Mouse (Mus musculus) heart, postnatal 4 days (tissue): ENCODE data around the gene Samd14. TPM values are rescaled to one million over a fixed set of nuclear protein-coding genes. Genes with fewer than 3 reads are reported as not detected.
A peak's percentile ranks its signal among the peaks of the same experiment; 100 is the strongest.

Experiments used
- DNase-seq: peaks from one replicate; pipeline ENCODE4 v3.0.0; 2021
- total RNA-seq, 2 experiments: library from RNA; stranded (reverse); gene quantifications; 2 replicates each; pipeline ENCODE4 v1.2.3; 2021

Samd14 gene
- total RNA-seq, 2 experiments from 2014 or later = 9.1 to 9.5 TPM

DNA sequence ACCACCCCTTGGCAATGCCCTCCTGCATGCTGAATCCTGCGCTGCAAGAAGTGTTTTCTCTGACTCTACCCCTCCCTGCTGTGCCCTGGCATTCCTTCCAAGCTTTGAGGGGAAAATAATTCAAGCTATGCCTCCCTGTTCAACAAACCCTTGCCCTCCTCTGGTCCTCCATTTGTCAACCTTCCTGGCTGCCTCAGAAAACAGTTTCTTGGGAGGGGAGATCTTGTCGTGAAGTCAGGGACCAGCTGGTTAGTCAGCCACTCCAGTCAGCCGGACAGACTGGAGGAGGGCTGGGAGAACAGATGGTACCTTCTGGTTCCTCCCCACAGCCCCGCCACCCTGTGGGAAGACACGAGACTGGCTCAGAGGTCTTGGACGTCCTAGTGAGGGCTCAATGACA, 27.6 kb downstream of the Samd14 start:
- DNase-seq = no peak

DNA sequence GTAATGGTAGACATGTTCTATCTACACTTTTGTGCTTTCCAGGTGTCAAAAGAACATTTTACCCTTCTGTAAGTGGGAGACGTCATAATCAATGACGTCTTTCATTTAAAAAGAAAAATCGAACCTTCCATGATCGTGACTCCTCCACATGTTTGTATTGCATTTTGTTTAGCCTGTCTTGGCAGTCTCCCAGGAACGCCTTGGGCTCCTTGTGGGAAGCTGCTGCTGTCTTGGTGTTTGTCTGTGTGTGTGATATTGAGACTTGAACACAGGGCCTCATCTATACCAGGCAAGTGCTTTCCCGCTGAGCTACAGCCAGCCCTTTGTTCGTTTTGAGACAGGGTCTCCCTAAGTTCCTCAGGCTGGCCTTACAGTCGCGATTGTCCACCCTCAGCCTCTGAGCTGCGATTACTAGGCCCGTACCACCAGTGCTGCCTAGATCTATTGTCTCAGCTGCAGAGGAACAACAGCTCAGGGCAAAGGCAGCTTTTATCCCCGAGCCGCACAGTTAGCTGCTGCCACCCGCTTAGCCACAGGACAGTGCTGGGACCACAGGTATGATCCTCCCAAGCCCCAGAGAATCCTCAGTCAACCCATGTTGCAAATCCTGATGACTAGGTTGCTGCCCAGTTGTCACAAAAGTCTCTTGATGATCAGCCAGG, 28.6 kb downstream of the Samd14 start:
- no peak for DNase-seq

DNA sequence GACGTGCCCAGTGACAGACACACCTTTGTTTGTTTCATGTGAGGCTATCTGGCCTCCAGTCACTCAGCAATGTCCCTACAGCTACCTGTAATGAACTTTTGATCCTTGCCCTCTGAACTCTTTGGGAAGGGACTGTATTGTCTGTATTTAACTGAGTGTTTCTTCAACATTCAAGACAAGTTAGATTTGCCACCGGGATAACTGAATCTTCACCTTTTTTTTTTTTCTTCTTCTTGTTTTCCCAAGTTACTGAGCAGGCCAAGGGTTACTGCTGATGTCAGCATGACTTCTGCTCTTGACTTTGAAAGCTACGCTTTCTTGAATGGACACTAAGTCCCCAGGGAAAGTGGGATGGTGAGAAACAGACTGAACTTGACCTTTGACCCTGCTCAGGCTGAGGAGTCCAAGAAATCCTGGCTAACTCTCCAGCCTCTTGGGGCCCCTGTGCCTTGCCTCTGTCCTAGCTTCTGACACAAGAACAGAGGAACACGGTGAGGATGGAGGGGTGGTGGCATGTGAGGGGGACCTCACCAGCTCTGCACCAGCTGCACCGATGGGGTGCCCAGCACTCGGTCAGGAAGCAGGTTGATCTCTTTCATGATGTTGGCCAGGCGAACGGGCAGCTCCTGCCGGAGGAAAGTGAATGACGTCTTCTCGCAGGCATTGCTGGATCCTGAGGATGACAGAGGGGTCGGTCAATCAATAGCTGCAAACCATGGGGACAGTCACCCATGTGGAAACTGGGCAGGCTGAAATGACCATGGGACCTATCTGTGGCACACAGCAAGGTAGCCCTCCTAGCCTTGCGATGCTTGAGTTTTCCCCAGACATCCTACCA, 29.4 kb downstream of the Samd14 start:
- DNase-seq = no peak

DNA sequence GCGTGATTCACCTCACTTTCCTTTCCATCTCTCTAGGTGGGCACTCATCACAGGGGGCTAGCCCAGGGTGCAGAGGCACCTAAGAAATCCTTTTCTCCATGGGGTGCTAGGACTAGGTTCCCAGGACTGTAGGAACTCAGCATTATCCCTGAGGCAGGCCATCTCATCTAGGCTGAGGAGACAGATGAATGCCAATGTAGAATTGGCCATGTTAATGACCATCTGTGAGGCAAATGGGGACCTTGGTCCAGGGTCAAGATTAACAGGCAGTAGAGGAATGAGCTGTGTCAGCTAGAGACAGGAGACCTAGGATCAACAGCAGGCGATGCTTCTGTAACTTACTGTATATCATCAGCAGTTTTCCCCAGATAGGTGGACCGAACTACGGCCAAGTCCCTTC, 30.1 kb downstream of the Samd14 start:
- DNase-seq = no peak

DNA sequence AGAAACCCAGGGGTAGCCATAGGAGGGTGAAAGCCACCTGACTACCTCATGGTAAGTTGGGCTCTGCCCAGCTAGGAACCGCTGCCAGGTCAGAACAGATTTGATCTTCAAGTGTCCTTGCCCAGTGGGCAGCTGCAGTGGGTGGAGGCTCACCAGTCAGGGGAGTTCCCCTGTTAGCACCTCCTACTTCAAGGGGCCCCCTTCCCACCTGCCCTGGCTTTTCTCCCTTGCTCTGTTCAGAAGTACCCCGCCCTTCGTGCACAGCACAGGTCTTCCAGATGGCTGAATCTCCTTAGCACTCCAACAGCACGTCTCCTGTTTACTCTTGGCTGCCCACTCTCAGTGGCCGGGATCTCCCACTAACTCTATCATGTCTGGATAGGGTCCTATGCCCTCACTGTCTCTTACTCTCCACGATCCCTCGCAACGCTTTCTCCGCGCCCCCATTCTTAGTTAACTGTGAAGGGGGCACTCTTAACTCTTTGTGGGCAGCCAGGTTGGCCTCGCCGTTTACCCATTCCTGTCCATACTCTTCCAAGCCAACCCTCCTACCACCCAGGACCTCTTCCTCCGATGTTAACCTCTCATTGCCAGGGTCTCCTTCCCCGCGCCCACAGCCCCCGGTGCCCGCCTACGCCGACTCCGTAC, 30.9 kb downstream of the Samd14 start:
- DNase-seq = peak; percentile 82

DNA sequence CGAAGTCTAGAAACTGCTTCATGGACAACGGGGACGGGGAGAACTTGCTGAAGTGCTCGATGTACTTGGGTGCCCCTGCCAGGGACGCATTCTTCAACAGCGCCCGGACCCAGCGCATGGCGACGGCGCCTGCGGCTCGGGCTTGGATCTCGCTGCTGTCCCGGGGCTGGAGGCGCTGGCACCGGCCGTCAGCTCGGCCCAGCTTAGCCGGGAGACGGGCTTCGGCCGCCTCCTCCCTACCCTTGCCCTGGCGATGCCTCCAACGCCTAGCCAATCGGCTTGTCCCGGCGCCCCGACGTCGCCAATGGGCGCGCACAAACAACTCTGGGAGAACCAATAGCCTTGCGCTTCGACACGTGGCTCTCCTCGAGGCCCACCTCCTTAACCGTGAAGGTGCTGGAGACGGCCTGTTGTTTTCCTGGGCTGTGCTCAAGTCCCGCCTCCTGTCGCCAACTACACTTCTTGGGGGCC, 31.5 kb downstream of the Samd14 start, which contains the start of gene Pdk2:
Gene Pdk2, minus strand, starts transcription at position 216 of the 471 bp plus-strand sequence.
- peak; percentile 96 for DNase-seq

DNA sequence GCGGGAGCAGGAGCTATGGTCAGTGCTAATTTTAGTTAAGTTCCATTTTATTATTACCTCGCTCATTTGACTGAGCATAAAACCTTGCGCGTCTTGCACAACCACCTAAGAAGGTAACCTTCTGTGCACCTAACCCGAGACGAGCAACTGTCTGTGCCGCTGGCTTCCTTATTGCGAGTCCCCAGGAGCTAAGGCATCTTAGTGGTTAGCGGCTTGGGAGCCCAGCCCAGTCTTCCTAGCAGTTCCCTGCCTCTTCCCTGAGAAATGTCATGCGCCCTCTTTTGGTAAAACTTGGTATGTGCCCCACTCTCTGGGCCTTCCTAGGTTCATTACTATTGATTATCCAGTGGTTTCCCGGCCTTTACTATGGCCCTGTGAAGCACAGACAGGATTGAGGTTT, 32.4 kb downstream of the Samd14 start:
- DNase-seq = peak; percentile 88

DNA sequence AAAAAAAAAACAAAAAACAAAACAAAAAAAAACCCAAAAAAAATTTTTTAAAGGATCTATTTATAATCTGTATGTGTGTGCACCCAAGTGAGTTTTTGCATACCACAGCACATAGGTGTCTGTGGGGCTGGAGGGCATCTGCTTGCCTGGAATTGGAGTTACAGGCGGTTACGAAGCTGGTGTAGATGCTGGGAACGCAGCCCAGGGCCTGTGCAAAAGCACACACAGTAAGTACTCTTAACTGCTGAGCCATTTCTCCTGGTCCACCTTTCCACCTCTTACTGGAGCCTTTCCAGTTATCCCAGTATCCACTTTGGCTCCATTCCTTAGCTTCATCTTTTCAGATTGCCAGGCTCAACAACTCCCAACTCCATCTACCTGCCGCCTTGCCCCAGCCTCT, 33.4 kb downstream of the Samd14 start:
- DNase-seq = no peak

DNA sequence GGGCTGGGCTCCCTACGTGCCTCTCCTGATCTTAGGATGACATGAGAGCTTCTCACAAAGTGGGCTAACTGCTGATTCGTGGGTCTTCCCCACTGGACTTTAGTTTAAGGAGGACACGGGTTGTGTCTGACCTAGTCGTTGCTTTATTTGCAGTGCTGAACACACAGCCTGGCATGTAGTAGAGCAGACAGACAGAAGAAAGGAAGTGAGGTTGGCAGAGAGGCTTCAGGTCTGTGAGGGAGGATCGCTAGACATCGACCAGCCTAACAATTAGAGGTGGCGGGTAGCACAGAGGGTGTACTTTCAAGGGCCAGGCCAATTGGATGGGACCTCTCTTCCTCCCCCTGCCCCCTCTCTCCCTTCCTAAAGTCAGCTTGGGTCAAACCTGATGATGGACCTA, 33.9 kb downstream of the Samd14 start:
- DNase-seq = no peak

DNA sequence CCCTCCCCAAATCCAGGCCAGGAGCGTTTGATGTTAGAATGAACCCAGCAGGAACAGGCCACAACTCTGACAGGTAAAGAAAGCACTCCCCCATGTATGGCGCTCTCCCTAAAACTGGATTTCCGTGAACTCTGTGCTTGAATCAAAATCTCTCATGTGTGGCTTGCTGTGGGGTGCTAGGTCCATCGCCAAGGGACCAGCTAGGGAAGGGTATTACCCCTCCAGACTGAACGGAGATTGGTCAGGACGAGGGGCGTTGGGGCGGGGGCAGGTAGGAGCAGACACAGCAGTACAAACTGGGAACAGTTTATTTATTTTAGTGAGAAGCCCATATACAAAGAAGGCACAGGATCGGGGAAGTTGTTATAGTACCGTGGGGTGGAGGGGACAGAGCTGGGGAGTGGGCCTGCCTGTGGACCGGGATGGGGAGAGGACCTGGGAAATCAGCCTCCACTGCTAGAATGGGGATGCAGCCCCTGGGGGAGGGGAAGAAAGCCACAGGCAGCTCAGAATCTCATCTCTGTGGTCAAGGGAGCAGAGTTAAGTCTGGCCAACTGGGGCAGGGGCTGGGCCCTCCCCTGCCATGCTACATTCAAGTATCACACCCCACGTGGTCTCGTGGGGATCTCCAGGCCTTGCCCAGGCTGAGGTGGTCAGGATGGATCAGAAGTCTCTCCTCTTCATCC, 34.6 kb downstream of the Samd14 start:
- no peak for DNase-seq

DNA sequence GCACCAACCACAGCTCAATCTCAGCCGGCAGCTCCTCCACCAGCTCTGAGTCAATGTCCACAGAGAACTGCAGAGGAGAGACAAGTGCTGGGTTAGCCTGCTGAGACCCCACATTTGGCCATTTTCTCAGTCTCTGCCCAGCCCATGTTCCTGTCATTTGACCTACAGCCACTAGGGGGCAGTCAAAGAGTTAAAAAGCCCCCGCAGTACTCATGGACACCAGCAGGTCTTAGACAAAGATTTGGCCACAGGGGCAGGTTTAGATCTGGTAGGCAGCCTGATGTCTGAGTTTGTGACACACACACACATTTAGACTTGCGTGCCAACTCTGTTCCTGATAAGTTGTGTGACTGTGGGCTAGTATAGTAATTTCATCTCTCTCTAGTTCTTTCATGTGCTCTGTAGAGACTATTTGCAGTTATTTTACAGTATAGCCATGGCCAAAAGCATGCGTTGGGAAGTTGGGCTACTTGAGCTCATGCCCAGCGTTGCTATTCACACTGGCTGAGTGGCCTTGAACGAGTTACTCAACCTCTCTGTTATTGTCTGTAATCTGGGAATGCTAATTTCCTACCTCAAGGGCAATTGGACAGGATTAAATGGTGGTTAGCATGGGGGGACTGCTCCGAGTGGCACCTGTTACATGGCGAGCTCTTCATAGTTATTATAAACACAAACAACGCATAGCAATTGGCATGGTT, 37.5 kb downstream of the Samd14 start:
- DNase-seq = peak; percentile 70

DNA sequence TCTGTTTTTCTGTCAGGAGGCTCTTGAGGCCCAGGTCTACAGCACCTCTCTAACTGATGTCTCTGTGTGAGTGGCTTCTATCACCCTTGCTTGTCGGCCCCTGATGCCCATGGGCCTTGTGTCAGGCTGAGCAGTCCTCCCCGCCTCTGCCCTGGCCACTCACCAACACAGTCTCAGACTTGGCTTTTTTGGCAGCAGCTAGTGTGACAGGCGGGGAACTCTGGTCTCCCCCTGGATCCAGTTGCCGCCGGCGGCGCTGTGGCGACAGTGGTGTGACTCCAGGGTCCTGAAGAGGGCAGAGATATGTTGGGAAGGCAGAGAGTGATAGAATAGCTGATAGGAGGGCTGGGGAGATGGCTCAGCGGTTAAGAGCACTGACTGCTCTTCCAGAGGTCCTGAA, 43.4 kb downstream of the Samd14 start:
- DNase-seq = no peak

DNA sequence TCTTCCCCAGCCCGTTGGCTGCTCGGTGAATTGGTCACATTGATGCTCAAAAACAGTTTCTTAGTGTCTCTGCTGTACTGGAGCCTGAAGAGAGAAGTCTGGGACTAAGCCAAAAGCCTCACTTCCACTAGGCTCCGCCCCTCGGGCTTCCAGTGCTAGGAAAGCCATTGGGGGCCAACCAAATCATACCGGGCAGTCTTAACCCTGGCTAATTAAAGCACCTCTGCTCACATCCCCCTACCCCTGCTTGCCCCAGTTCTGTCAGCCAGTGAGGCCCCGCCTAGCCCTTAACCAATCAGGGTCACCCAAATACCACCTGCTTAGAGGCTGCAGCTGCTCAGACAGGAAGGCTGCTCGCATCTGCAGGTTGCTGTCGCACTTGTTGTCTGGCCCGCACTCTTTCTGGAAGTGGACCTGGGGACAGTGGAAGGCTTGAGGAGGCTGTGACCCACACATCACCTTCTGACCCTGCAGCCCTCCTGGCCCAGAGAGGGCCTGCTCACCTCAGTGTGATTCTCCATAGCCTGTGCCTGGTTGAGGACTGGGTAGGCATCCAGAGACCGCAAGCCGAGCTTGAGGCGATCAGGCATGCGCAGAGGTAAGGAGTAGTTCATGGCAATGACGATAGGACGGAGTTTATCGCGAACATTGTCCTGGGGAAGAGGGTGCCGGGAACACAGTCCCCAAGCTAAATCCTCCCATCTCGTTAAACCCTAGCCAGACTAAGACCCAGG, 47.3 kb downstream of the Samd14 start:
- DNase-seq = no peak

DNA sequence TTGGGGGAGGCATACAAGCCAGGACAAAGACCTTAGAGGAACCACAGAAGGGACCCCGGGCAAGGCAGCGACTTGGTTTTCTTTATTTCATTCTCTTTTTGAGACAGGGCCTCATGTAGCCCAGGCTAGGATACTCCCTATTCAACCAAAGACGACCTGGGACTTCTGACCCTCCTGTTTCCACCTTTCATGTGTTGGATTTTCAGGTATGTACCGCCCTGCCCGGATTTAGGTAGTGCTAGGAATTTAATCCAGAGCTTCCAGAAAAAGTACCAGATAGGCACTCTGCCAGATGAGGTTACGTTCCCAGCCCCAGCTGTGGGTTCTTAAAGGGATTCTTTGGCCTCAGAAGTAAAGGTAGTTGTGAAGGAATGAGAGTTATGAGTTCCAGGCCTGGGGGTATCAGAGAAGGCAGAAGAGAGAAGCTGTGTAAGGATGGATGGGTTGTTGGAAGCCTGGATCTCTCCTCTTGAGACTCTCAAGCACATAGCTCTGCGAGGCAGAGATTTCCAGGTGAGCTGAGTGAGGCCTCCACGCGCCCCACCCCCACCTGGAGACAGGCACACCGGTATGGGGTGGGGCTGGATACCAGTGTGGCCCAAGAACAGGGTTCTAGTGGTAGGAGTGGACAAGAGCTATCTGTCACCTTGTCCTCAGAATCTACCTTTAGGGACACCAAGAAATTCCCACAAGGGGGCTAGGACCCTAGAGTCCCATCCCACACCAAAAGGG, 59.7 kb downstream of the Samd14 start:
- no peak for DNase-seq

DNA sequence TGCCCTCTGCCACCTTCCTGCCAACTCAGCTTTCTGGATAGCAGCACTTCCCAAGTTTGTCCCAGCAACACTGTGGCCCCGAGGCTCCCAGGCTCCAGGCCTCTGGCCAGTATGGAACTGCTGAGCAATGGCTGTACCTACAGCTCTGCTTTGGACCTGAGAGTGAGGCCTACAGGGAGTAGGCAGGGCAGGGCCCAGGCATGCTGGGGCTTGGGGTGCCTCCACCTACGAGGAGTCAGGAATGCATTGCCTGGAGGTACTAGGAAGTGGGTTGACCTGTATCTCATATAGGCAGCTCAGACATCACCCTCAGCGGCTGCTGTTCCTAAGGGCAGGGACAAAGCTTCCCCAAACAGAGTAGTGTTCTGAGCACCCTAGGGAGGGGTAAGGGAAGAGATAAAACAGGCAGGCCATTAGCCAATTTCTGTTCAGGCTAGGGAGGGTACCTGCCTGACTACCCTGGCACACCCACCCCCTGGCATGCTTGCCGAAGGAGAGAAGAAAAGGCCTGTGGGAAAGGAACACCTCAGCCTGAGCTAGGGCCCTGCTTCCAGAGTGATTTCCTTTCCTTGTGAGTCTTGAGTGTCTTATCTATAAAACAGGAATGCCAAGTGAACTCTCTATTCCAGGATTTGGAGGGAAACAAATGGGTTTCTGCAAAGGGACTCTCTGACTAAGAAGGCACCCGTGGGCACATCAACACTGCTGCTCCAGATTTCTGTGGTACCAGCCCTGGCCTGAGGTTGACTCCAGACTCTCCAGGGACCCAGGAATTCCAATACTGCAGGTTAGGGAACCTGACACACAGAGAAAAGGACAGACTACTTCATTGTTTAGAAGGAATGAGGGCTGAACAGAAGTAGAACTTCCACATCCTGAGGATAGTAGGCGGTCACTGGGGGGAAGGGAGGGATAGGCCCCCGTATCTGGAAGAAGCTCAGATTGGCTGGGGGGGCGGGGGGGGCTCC, 60.7 kb downstream of the Samd14 start:
- DNase-seq = no peak

DNA sequence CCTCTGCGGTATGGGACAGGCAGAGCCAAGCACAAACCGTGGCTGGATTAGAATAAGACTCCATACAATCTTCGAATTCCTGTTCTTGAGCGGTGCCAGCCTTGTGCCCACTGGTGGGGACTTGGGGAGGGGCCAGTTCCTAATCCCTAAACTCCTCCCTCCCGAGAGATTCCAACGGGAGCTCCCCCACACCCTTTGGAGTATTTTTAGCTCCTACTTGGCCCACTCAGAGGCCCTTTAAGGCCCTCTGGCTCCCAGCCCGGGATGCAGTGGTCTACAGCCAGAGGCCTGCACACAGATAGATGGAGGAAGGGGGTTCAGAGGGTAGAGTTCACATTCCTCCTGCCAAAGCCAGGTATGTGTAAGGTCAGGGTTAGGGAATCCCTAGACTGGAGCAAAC, 61.6 kb downstream of the Samd14 start:
- DNase-seq = peak; percentile 85

DNA sequence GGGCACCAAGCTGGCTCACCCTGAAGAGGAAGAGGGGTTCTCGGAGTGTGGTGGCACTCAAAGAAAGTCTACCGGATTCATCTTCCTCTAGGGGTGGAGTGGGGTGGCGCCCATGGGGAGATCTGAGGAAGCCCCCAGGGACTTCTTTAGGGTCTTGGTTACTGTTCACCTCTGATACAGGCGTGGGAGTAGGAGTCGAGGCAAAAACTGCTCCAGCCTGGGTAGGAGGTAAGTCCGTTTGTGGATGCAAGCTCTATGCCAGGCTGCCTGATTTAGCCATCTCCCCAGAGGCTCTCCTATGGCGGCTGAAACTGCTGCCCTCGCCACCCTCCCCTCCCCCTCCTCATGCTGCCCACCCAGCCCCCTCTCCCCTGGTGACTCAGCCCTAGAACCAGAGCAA, 62.5 kb downstream of the Samd14 start:
- DNase-seq = no peak

DNA sequence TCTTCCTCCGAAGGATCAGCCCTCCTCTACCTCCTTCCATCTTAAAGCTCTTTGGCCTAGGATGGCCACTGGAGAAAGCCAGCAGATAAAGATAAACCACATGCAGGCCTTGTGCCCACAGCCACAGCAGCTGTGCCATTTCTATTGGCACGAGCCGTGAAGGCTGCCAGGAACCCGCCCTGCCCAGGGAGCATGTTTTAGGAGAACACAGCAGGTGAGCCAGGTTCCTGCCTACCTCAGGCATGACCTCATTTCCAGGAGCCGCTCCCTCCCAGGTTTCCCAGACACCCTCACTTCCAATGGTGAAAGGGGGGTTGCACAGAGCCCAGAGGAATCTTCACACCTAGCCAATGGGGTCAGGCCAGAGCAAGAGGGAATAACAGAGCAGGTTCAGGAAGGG, 63.1 kb downstream of the Samd14 start:
- DNase-seq = no peak

DNA sequence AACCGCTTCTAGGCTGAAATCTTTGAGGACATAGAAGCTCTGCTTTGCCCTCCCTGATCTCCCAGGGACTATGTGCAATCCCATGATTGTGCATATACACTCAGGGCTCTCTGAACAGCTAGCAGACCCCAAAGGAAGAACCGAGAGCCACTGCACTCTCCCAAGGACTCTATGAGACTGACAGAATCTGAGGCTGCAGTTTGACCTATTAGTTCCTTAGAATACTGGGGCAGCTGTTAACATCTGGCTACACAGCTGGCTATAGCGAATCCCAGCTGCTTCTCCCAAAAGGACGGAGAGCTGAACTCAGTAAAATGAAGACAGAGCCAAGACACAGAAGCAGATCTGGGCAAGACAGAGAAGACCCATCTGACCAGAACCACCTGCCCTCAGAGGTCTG, 64.2 kb downstream of the Samd14 start:
- peak; percentile 49 for DNase-seq
